Mouse (Mus musculus): ENCODE measurements around the gene Svep1. TPM values are rescaled to one million over a fixed set of nuclear protein-coding genes. Genes with fewer than 3 reads are reported as not detected.

The Svep1 gene
- polyA plus RNA-seq, 1 experiment from 2014 or later = 6.2 TPM

- Histone ChIP-seq H3K4me2 (replicated peaks) (no peak overlapping the region), H3K4me1 (replicated peaks) (no peaks in the 10 kb centered on the region), H3K27me3 (replicated peaks) (no peaks in the 10 kb centered on the region), H3K36me3 (no peaks in the 10 kb centered on the region), H3K9ac (no peak overlapping the region), H3K4me3 (replicated peaks) (no peak overlapping the region), H3K9me3 (no peaks in the 10 kb centered on the region), H3K27ac (no peak overlapping the region)
- 57% methylated on average over 4 of the region's 4 CpGs for WGBS
- no peak for ATAC-seq
Measured at GRCm38 (mm10) chr4:58196795-58197194, 9.9 kb downstream of the Svep1 start.

DNA sequence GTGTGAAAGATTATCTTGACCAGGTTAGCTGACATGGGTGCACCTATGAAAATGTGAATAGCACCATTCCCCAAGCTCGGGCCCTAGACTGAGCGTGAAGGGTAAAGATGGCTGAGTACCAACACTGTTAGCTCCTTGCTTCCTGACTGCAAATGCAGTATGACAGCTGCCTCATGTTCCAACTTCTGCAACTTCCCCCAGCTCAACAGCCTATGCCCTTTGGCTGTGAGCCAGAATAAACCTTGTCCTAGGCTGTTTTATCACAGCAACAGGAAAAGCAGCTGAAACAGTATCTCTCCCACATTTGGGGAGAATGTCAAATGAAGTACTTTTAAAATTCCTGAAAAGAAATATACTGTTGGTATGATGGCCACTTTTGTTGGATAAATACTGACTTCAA, 10.7 kb downstream of the Svep1 start:
- no peak overlapping the region for H3K4me3 ChIP-seq (replicated peaks)
- no peak overlapping the region for H3K4me2 ChIP-seq (replicated peaks)
- no peak overlapping the region for H3K9ac ChIP-seq
- 77% methylated on average over 2 of the region's 2 CpGs for WGBS
- H3K9me3 ChIP-seq = no peaks in the 10 kb centered on the region
- H3K27me3 ChIP-seq (replicated peaks) = no peaks in the 10 kb centered on the region
- H3K27ac ChIP-seq = no peak overlapping the region
- no peaks in the 10 kb centered on the region for H3K36me3 ChIP-seq
- no peak for ATAC-seq
- no peaks in the 10 kb centered on the region for H3K4me1 ChIP-seq (replicated peaks)

DNA sequence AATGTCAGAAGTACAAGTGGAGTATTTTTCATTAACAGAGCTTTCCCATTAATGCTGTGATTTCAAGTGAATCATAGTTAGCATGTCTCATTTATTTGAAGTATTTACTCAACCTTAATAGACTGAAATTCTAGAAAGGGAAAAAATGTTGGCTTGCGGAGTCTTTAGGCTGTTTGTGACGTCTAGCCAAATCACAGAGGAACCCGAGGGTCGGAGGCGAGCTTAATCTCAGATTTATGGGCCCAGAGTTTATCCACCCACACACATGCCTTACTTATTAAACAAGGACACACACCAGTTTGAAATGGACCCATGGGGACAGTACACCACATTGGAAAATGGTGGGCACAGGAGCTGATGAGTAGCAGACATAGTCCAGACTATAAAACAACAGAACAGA, 17.4 kb downstream of the Svep1 start:
- no peak overlapping the region for H3K4me3 ChIP-seq (replicated peaks)
- no peaks in the 10 kb centered on the region for H3K9me3 ChIP-seq
- H3K27ac ChIP-seq = no peak overlapping the region
- no peaks in the 10 kb centered on the region for H3K27me3 ChIP-seq (replicated peaks)
- H3K4me1 ChIP-seq (replicated peaks) = peaks cover 2% of the 10 kb centered on the region; the same call in 1 of the 2 replicates
- H3K9ac ChIP-seq = no peak overlapping the region
- H3K36me3 ChIP-seq = no peaks in the 10 kb centered on the region
- ATAC-seq = no peak
- no peak overlapping the region for H3K4me2 ChIP-seq (replicated peaks)
- 56% methylated on average over 5 of the region's 5 CpGs for WGBS

GRCm38 (mm10) chr4:58185401-58185800, 21.3 kb downstream of the Svep1 start:
- Histone ChIP-seq H3K27me3 (replicated peaks) (no peaks in the 10 kb centered on the region), H3K9ac (no peak overlapping the region), H3K9me3 (no peaks in the 10 kb centered on the region), H3K27ac (0 out of 2 replicates have a peak overlapping the region, but pooled peaks have one; percentile 48), H3K36me3 (no peaks in the 10 kb centered on the region), H3K4me1 (replicated peaks) (peaks cover 4% of the 10 kb centered on the region; the same call in 1 of the 2 replicates), H3K4me2 (replicated peaks) (no peak overlapping the region), H3K4me3 (replicated peaks) (no peak overlapping the region)
- 61% methylated on average over 3 of the region's 3 CpGs for WGBS
- no peak for ATAC-seq

- no peak overlapping the region for H3K4me3 ChIP-seq (replicated peaks)
- H3K4me2 ChIP-seq (replicated peaks) = no peak overlapping the region
- H3K4me1 ChIP-seq (replicated peaks) = peaks cover 4% of the 10 kb centered on the region; the same call in 1 of the 2 replicates
- no peaks in the 10 kb centered on the region for H3K9me3 ChIP-seq
- H3K9ac ChIP-seq = no peak overlapping the region
- 49% methylated on average over 5 of the region's 5 CpGs for WGBS
- no peaks in the 10 kb centered on the region for H3K27me3 ChIP-seq (replicated peaks)
- peak; percentile 61; the same call in 1 of the 2 replicates for ATAC-seq
- no peaks in the 10 kb centered on the region for H3K36me3 ChIP-seq
- H3K27ac ChIP-seq = 0 out of 2 replicates have a peak overlapping the region, but pooled peaks have one; percentile 48
Measured at GRCm38 (mm10) chr4:58184681-58185341, 21.8 kb downstream of the Svep1 start.

DNA sequence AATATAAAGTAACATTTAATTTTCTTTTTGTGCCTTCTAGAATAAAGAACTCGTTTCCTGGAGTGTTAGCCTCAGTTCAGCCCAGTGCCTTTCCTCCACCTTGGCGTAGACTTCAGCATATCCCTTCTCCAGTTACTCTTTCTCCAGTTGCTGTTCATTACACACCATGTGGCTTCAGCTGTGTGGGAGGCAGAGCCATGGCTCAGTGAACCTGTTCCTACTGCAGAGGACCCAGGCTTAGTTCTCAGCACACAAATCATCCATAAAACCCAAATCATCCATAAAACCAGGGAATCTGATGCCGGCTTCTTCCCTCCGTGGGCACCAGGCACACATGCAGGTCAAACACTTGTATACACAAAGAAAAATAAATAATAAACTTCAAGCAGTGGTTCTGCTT, 22.8 kb downstream of the Svep1 start:
- H3K27ac ChIP-seq = 0 out of 2 replicates have a peak overlapping the region, but pooled peaks have one; percentile 6
- 70% methylated on average over 4 of the region's 4 CpGs for WGBS
- ATAC-seq = no peak

DNA sequence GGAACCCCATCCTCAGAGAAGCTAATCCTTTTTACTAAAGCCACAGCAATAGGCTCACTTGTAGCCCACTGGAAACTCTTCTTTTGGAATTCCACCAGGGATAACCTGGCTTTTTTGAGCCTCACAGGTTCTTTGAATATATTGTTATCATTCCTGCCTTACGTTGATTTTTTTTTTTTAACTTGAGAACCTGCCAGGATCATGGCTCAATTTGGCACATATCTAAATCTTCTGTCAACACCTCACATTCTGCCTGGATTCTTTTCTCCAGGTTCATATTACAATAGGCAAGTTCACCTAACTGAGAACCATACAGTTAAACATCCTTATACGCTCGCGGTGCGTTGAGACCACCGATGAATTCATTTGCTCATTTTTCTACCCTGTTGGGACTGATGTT, 28.2 kb downstream of the Svep1 start:
- H3K9ac ChIP-seq = no peak overlapping the region
- no peak overlapping the region for H3K27ac ChIP-seq
- no peaks in the 10 kb centered on the region for H3K27me3 ChIP-seq (replicated peaks)
- H3K36me3 ChIP-seq = no peaks in the 10 kb centered on the region
- H3K4me1 ChIP-seq (replicated peaks) = no peaks in the 10 kb centered on the region
- no peak overlapping the region for H3K4me3 ChIP-seq (replicated peaks)
- H3K4me2 ChIP-seq (replicated peaks) = no peak overlapping the region
- no peaks in the 10 kb centered on the region for H3K9me3 ChIP-seq
- 48% methylated on average over 6 of the region's 6 CpGs for WGBS
- ATAC-seq = no peak

More for the DNA sequence above, 22.8 kb downstream of the Svep1 start:
- H3K4me2 ChIP-seq (replicated peaks) = no peak overlapping the region
- H3K36me3 ChIP-seq = no peaks in the 10 kb centered on the region
- H3K4me1 ChIP-seq (replicated peaks) = peaks cover 4% of the 10 kb centered on the region; the same call in 1 of the 2 replicates
- no peak overlapping the region for H3K4me3 ChIP-seq (replicated peaks)
- no peaks in the 10 kb centered on the region for H3K27me3 ChIP-seq (replicated peaks)
- no peaks in the 10 kb centered on the region for H3K9me3 ChIP-seq
- no peak overlapping the region for H3K9ac ChIP-seq

DNA sequence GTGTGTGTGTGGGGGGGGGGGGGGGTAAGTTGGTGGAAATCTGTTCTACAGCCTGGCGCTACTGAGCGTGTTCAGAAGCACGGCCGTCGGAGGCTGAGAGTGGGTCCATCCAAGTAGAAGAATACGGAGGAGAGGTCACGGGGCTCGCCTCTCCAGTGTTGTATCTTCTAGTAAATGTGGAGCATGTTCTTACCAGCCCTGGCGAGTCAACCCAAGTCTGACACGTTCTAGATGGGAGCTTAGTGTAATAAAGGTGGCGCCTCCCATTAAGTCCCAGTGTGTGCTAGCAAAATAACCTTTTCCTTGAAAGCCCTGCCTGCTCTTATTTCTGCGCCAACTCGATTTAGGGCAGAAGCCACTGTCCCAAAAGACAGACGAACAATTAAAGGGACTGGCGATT, 29.4 kb downstream of the Svep1 start:
- ATAC-seq = no peak
- WGBS = 91% methylated on average over 15 of the region's 15 CpGs
- Histone ChIP-seq H3K27ac (no peak overlapping the region), H3K36me3 (no peaks in the 10 kb centered on the region), H3K9me3 (no peaks in the 10 kb centered on the region), H3K4me2 (replicated peaks) (no peak overlapping the region), H3K27me3 (replicated peaks) (no peaks in the 10 kb centered on the region), H3K4me3 (replicated peaks) (no peak overlapping the region), H3K9ac (no peak overlapping the region), H3K4me1 (replicated peaks) (no peaks in the 10 kb centered on the region)

DNA sequence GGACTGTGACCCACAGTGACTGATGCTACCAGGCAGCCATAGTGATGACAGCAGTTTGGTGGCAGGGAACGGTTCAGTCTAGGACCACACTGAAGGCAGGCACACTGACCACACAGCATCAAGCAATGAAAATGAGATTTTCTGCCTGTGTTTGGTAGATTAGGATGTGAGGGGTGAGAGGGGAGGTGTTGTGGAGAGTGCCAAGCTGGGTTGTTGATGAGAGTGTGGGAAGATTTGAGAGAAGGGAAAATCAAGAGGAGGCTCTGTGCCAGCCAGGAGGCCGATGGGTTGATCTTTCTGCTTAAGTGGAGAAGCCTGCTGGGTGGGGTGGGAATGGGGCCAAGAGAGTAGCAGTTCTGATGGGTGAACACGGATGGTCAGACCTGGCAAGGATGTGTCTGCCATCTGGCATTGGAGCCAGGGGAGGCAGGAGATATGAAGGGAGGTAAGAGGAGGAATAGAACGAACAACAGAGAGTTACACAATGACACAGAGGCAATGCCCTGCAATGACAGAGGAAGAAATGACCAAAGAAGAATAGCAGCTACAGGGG, 32.1 kb downstream of the Svep1 start:
- peaks cover 1% of the 10 kb centered on the region; the same call in 1 of the 2 replicates for H3K4me1 ChIP-seq (replicated peaks)
- no peaks in the 10 kb centered on the region for H3K27me3 ChIP-seq (replicated peaks)
- ATAC-seq = no peak
- no peak overlapping the region for H3K4me2 ChIP-seq (replicated peaks)
- 73% methylated on average over 4 of the region's 4 CpGs for WGBS
- no peaks in the 10 kb centered on the region for H3K9me3 ChIP-seq
- H3K9ac ChIP-seq = no peak overlapping the region
- no peak overlapping the region for H3K4me3 ChIP-seq (replicated peaks)
- H3K36me3 ChIP-seq = no peaks in the 10 kb centered on the region
- no peak overlapping the region for H3K27ac ChIP-seq

DNA sequence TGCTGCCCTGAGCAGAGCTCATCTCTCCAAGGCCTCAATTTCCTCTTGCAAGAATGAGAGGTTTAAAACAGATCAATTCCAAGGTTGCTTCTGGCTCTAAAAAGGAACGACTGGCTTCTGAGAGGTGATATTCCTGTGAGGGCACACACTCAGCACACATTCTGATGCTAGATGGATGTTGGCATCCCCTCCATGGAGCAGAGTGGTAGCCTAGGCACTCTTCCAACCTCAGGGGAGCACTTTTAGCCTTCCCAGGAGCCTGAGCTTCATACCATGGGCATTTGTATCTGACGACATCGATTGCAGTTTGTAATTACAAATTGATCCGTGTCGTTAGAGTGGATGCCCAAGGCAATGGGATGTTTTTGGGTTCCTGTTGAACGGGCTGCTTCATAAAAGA, 33.3 kb downstream of the Svep1 start:
- Histone ChIP-seq H3K27me3 (replicated peaks) (no peaks in the 10 kb centered on the region), H3K4me3 (replicated peaks) (no peak overlapping the region), H3K4me2 (replicated peaks) (no peak overlapping the region), H3K4me1 (replicated peaks) (peaks cover 3% of the 10 kb centered on the region; the same call in 1 of the 2 replicates), H3K9ac (no peak overlapping the region), H3K9me3 (no peaks in the 10 kb centered on the region), H3K36me3 (no peaks in the 10 kb centered on the region), H3K27ac (no peak overlapping the region)
- 81% methylated on average over 6 of the region's 6 CpGs for WGBS
- no peak for ATAC-seq

- H3K27ac ChIP-seq = 0 out of 2 replicates have a peak overlapping the region, but pooled peaks have one; percentile 58
- no peak for ATAC-seq
- no peak overlapping the region for H3K4me3 ChIP-seq (replicated peaks)
- no peaks in the 10 kb centered on the region for H3K36me3 ChIP-seq
- WGBS = 44% methylated on average over 5 of the region's 5 CpGs
- no peaks in the 10 kb centered on the region for H3K27me3 ChIP-seq (replicated peaks)
- H3K9me3 ChIP-seq = no peaks in the 10 kb centered on the region
- no peak overlapping the region for H3K4me2 ChIP-seq (replicated peaks)
- peaks cover 3% of the 10 kb centered on the region; the same call in 1 of the 2 replicates for H3K4me1 ChIP-seq (replicated peaks)
- H3K9ac ChIP-seq = no peak overlapping the region
Measured at GRCm38 (mm10) chr4:58170430-58170829, 36.2 kb downstream of the Svep1 start.

DNA sequence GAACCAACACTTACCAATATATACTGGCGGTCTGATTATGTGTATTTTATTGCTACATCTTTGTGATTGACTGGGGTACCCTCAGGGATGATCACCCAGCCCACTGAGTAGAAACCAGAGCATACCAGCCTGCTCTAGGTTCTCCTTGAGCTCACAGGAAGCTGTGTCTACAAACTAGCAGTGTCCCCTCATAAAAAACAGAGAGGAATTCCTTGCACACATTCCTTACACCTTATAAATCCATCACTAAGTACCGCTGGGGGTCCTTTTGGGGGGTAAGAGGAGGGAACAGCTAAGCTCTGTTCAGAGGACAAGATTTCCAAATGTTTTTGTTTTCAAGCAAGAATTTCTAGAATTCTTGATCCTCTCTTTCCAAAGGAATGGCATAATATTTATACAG, 36.7 kb downstream of the Svep1 start:
- no peak overlapping the region for H3K4me2 ChIP-seq (replicated peaks)
- peak overlapping the region; percentile 58; the same call in 1 of the 2 replicates for H3K27ac ChIP-seq
- H3K4me3 ChIP-seq (replicated peaks) = no peak overlapping the region
- WGBS = 48% methylated on average over 2 of the region's 2 CpGs
- no peak for ATAC-seq
- peaks cover 3% of the 10 kb centered on the region; the same call in 1 of the 2 replicates for H3K4me1 ChIP-seq (replicated peaks)
- H3K9me3 ChIP-seq = no peaks in the 10 kb centered on the region
- no peaks in the 10 kb centered on the region for H3K36me3 ChIP-seq
- H3K9ac ChIP-seq = no peak overlapping the region
- H3K27me3 ChIP-seq (replicated peaks) = no peaks in the 10 kb centered on the region

- ATAC-seq = no peak
- no peaks in the 10 kb centered on the region for H3K36me3 ChIP-seq
- H3K4me3 ChIP-seq (replicated peaks) = no peak overlapping the region
- no peaks in the 10 kb centered on the region for H3K27me3 ChIP-seq (replicated peaks)
- no peaks in the 10 kb centered on the region for H3K9me3 ChIP-seq
- no peak overlapping the region for H3K27ac ChIP-seq
- peaks cover 3% of the 10 kb centered on the region; the same call in 1 of the 2 replicates for H3K4me1 ChIP-seq (replicated peaks)
- no peak overlapping the region for H3K4me2 ChIP-seq (replicated peaks)
- WGBS = 87% methylated on average over 5 of the region's 5 CpGs
- no peak overlapping the region for H3K9ac ChIP-seq
Measured at GRCm38 (mm10) chr4:58168366-58168765, 38.3 kb downstream of the Svep1 start.
